Mouse (Mus musculus) cerebellum, postnatal 10 days (tissue): ENCODE measurements around the gene Zfp97.
"Not testable (repeated sequence)": the region's sequence is repeated elsewhere in the genome, so short reads cannot be mapped to it uniquely, and the experiment has no call there.

Experiments
- DNase-seq, 2 experiments: peaks; one replicate each; pipeline ENCODE4 v3.0.0; 2021; ENCODE audit warnings: mixed read lengths in 2 of 2

Gene Zfp97

DNA sequence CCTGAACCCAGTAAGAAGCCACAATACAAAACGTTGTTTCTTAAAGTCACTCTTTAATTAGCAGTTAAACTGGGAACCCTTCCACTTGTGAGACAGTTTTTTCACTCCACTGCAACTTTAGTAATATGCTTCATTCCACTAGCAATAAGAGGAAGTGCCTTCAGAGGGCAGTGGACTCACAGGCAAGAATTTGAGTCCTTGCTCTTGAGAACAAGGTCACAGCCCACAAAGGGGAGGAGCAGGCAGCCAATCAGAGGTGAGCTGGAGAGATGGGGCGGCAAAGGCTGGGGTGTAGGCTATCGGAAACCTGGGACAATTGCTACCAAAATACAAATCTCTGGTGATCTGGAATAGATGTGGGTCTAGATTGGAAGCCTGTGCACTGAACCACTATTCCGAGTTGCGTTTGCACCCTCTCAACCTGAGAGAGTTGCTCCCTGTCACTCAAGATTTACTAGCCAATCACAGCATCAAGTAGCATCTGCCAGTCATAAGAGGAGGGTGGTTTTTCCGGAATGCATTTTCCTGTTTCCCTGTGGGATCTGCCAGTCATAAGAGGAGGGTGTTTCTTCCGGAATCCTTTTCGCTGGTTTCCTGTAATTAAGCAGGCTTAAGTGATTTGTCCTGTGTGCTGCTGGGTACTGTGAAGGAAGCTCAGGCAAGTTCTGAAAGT, at the start of gene Zfp97:
Zfp97 (plus strand) TSS at position 586 of the 673 bp plus-strand sequence.
- DNase-seq = not testable (repeated sequence)

DNA sequence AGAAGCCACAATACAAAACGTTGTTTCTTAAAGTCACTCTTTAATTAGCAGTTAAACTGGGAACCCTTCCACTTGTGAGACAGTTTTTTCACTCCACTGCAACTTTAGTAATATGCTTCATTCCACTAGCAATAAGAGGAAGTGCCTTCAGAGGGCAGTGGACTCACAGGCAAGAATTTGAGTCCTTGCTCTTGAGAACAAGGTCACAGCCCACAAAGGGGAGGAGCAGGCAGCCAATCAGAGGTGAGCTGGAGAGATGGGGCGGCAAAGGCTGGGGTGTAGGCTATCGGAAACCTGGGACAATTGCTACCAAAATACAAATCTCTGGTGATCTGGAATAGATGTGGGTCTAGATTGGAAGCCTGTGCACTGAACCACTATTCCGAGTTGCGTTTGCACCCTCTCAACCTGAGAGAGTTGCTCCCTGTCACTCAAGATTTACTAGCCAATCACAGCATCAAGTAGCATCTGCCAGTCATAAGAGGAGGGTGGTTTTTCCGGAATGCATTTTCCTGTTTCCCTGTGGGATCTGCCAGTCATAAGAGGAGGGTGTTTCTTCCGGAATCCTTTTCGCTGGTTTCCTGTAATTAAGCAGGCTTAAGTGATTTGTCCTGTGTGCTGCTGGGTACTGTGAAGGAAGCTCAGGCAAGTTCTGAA, 57.7 kb downstream of the Zfp97 start:
- DNase-seq = not testable (repeated sequence)

DNA sequence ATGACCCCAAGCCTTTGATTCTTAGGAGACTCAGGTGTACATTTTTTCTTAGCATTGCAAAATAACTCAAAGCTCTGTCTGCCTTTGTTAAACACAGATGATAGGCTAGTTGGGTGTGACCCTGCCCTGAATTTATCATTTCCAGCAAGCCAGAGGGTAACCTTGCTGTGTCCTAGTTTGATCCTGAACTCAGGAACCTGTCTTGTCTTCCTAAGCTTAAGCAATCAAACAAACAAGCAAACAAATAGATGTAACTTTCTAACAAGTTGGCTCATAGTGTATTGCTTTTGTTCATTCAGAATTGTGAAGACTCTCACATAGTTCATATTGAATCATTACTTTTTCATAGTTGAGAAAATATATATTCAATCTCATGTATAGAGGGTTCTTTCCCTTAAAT, 73.5 kb downstream of the Zfp97 start:
- DNase-seq = not testable (repeated sequence)

DNA sequence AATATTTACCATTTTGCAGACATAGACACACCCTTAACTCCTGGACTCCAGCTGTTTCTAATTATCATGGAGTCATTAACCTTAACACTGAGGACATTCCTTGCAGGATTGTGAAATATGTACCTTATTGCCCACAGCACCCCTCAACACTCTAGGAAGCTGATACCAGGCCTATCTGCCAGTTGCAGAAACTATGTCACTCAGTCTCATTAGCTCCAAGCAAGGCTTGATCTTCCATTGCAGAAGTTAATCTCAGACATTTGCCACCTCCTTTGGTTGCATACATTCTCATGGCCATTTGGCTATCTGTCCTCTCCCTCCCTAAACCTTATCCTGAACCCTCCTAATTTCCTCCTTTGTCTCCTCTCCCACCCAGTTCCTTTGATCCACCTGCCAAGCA, 74.0 kb downstream of the Zfp97 start:
- DNase-seq = no peak

DNA sequence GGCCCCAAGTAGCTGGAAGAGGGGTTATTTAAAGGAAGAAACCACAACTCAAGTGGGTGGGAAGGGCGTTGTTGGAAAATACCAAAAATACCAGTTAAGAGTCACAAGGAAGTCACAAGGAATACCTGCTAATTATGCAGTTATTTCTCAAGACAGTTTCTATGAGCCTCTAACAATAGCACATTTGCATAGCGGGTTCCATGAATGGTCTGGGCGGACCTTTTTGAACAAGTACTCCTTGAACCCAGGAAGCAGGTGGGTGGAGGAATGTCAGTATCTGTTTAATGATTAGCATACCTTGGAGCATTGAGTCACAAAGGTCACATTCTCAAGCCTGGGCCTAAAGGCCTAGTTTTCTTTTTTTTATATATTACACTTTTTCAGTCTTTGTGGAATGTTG, 74.9 kb downstream of the Zfp97 start:
- not testable (repeated sequence) for DNase-seq
